Mouse (Mus musculus) megakaryocyte, embryonic 14.5 days (primary cell): ENCODE results near the gene Pank2.

ENCODE experiments used
- FLI1 ChIP-seq: IDR thresholded peaks from 2 replicates; pipeline ENCODE4 v1.6.1; 2012; ENCODE audit warnings: low read length, inconsistent platforms, mixed read lengths
- GATA1 ChIP-seq: IDR thresholded peaks from 3 replicates; pipeline ENCODE4 v1.6.1; 2012; ENCODE audit warnings: mixed read lengths, low read length, inconsistent platforms, borderline replicate concordance

GRCm38 (mm10) chr2:131232558-131232957 lies 29.7 kb upstream of the Pank2 start:
- TF ChIP-seq GATA1 = no peak
- no peak for TF ChIP-seq FLI1
